Mouse (Mus musculus): Measurements from ENCODE around the gene Cap1. TPM values are rescaled to one million over a fixed set of nuclear protein-coding genes. Genes with fewer than 3 reads are reported as not detected.
A peak's percentile ranks its signal among the peaks of the same experiment; 100 is the strongest.

The Cap1 gene
- polyA plus RNA-seq, 1 experiment: 85.8 TPM

GRCm38 (mm10) chr4:122922841-122923240, 37.0 kb upstream of the Cap1 start:
- no peaks in the 10 kb centered on the region for H3K27me3 ChIP-seq (ENCODE audit: control insufficient read depth, insufficient read depth, low read length)
- TF ChIP-seq POLR2A (IDR thresholded peaks at IDR 0.05; ENCODE audit: low read depth, low read length) (no peak), CTCF (IDR thresholded peaks at IDR 0.05; ENCODE audit: extremely low read depth, insufficient read length, insufficient replicate concordance, low read depth, low read length) (no peak)
- H3K4me3 ChIP-seq (ENCODE audit: low read depth, low read length): no peak overlapping the region
- no peak overlapping the region for H3K27ac ChIP-seq (ENCODE audit: insufficient read depth, low read depth, low read length)
- peaks cover 2% of the 10 kb centered on the region; the same call in 1 of the 2 replicates for H3K4me1 ChIP-seq (ENCODE audit: control insufficient read depth, insufficient read depth, insufficient read length, low read length)
- H3K36me3 ChIP-seq (ENCODE audit: control insufficient read depth, insufficient read depth, low read length): no peaks in the 10 kb centered on the region
- WGBS: 39% methylated on average over 1 of the region's 1 CpGs

GRCm38 (mm10) chr4:122915985-122916384, 30.1 kb upstream of the Cap1 start:
- H3K4me1 ChIP-seq (ENCODE audit: control insufficient read depth, insufficient read depth, insufficient read length, low read length): no peaks in the 10 kb centered on the region
- H3K4me3 ChIP-seq (ENCODE audit: low read depth, low read length): no peak overlapping the region
- no peaks in the 10 kb centered on the region for H3K36me3 ChIP-seq (ENCODE audit: control insufficient read depth, insufficient read depth, low read length)
- WGBS: 79% methylated on average over 4 of the region's 4 CpGs
- no peak overlapping the region for H3K27ac ChIP-seq (ENCODE audit: insufficient read depth, low read depth, low read length)
- TF ChIP-seq CTCF (IDR thresholded peaks at IDR 0.05; ENCODE audit: extremely low read depth, insufficient read length, insufficient replicate concordance, low read depth, low read length) (no peak), POLR2A (IDR thresholded peaks at IDR 0.05; ENCODE audit: low read depth, low read length) (no peak)
- H3K27me3 ChIP-seq (ENCODE audit: control insufficient read depth, insufficient read depth, low read length): no peaks in the 10 kb centered on the region

- TF ChIP-seq CTCF (IDR thresholded peaks at IDR 0.05; ENCODE audit: extremely low read depth, insufficient read length, insufficient replicate concordance, low read depth, low read length) (no peak), POLR2A (IDR thresholded peaks at IDR 0.05; ENCODE audit: low read depth, low read length) (no peak)
- Histone ChIP-seq H3K4me1 (ENCODE audit: control insufficient read depth, insufficient read depth, insufficient read length, low read length) (no peaks in the 10 kb centered on the region), H3K4me3 (ENCODE audit: low read depth, low read length) (no peak overlapping the region), H3K27me3 (ENCODE audit: control insufficient read depth, insufficient read depth, low read length) (no peaks in the 10 kb centered on the region), H3K36me3 (ENCODE audit: control insufficient read depth, insufficient read depth, low read length) (no peaks in the 10 kb centered on the region), H3K27ac (ENCODE audit: insufficient read depth, low read depth, low read length) (no peak overlapping the region)
- 59% methylated on average over 7 of the region's 7 CpGs for WGBS
Measured at GRCm38 (mm10) chr4:122914186-122914585, 28.3 kb upstream of the Cap1 start.

GRCm38 (mm10) chr4:122912613-122913012, 26.8 kb upstream of the Cap1 start:
- peak; percentile 57; the same call in 1 of the 2 replicates for TF ChIP-seq CTCF (IDR thresholded peaks at IDR 0.05; ENCODE audit: extremely low read depth, insufficient read length, insufficient replicate concordance, low read depth, low read length)
- no peak for TF ChIP-seq POLR2A (IDR thresholded peaks at IDR 0.05; ENCODE audit: low read depth, low read length)
- Histone ChIP-seq H3K27me3 (ENCODE audit: control insufficient read depth, insufficient read depth, low read length) (no peaks in the 10 kb centered on the region), H3K4me1 (ENCODE audit: control insufficient read depth, insufficient read depth, insufficient read length, low read length) (peaks cover 6% of the 10 kb centered on the region; the same call in 1 of the 2 replicates), H3K4me3 (ENCODE audit: low read depth, low read length) (no peak overlapping the region), H3K27ac (ENCODE audit: insufficient read depth, low read depth, low read length) (no peak overlapping the region), H3K36me3 (ENCODE audit: control insufficient read depth, insufficient read depth, low read length) (no peaks in the 10 kb centered on the region)
- 88% methylated on average over 5 of the region's 5 CpGs for WGBS

- Histone ChIP-seq H3K27me3 (ENCODE audit: control insufficient read depth, insufficient read depth, low read length) (no peaks in the 10 kb centered on the region), H3K27ac (ENCODE audit: insufficient read depth, low read depth, low read length) (no peak overlapping the region), H3K4me1 (ENCODE audit: control insufficient read depth, insufficient read depth, insufficient read length, low read length) (peaks cover 6% of the 10 kb centered on the region; the same call in 1 of the 2 replicates), H3K36me3 (ENCODE audit: control insufficient read depth, insufficient read depth, low read length) (no peaks in the 10 kb centered on the region), H3K4me3 (ENCODE audit: low read depth, low read length) (no peak overlapping the region)
- 55% methylated on average over 6 of the region's 6 CpGs for WGBS
- TF ChIP-seq POLR2A (IDR thresholded peaks at IDR 0.05; ENCODE audit: low read depth, low read length): no peak
- TF ChIP-seq CTCF (IDR thresholded peaks at IDR 0.05; ENCODE audit: extremely low read depth, insufficient read length, insufficient replicate concordance, low read depth, low read length): peak; percentile 58; the same call in 1 of the 2 replicates
Measured at GRCm38 (mm10) chr4:122910577-122910976, 24.7 kb upstream of the Cap1 start.

GRCm38 (mm10) chr4:122909572-122910189, 23.8 kb upstream of the Cap1 start:
- no peak overlapping the region for H3K27ac ChIP-seq (ENCODE audit: insufficient read depth, low read depth, low read length)
- no peaks in the 10 kb centered on the region for H3K27me3 ChIP-seq (ENCODE audit: control insufficient read depth, insufficient read depth, low read length)
- H3K4me1 ChIP-seq (ENCODE audit: control insufficient read depth, insufficient read depth, insufficient read length, low read length): peaks cover 8% of the 10 kb centered on the region; the same call in 1 of the 2 replicates
- no peaks in the 10 kb centered on the region for H3K36me3 ChIP-seq (ENCODE audit: control insufficient read depth, insufficient read depth, low read length)
- WGBS: 69% methylated on average over 12 of the region's 12 CpGs
- TF ChIP-seq POLR2A (IDR thresholded peaks at IDR 0.05; ENCODE audit: low read depth, low read length) (no peak), CTCF (IDR thresholded peaks at IDR 0.05; ENCODE audit: extremely low read depth, insufficient read length, insufficient replicate concordance, low read depth, low read length) (no peak)
- no peak overlapping the region for H3K4me3 ChIP-seq (ENCODE audit: low read depth, low read length)

GRCm38 (mm10) chr4:122905359-122905758, 19.5 kb upstream of the Cap1 start:
- Histone ChIP-seq H3K36me3 (ENCODE audit: control insufficient read depth, insufficient read depth, low read length) (no peaks in the 10 kb centered on the region), H3K27me3 (ENCODE audit: control insufficient read depth, insufficient read depth, low read length) (no peaks in the 10 kb centered on the region), H3K27ac (ENCODE audit: insufficient read depth, low read depth, low read length) (no peak overlapping the region), H3K4me1 (ENCODE audit: control insufficient read depth, insufficient read depth, insufficient read length, low read length) (peaks cover 15% of the 10 kb centered on the region; the same call in 1 of the 2 replicates), H3K4me3 (ENCODE audit: low read depth, low read length) (no peak overlapping the region)
- TF ChIP-seq CTCF (IDR thresholded peaks at IDR 0.05; ENCODE audit: extremely low read depth, insufficient read length, insufficient replicate concordance, low read depth, low read length) (no peak), POLR2A (IDR thresholded peaks at IDR 0.05; ENCODE audit: low read depth, low read length) (no peak)
- 28% methylated on average over 10 of the region's 10 CpGs for WGBS

All from small intestine, adult 2 months (tissue).